Mouse (Mus musculus): ENCODE results near the gene Lrrc31. TPM values are rescaled to one million over a fixed set of nuclear protein-coding genes. Genes with fewer than 3 reads are reported as not detected.
A peak's percentile ranks its signal among the peaks of the same experiment; 100 is the strongest.

Lrrc31 gene
- polyA plus RNA-seq, 1 experiment, result 8.8 TPM

DNA sequence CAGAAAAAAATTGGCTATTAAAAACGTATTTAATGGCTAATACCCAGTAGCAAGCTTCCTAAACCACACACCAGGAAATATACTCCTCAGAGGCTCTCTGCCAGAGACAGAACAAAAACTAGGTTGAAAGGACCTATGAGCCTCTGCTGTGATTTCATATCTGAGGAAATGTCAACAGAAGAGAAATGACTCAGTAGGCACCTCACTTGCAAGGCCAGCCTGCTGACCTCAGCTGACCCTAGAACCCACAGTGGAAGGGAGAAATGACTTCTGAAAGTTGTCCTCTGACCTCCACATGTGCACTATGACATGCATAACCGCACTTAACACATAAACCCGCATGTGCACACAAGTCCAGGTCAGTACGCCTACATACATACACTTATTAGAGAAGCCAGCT lies 27.6 kb upstream of the Lrrc31 start:
- Histone ChIP-seq H3K27ac (ENCODE audit: insufficient read depth, low read depth, low read length) (no peak overlapping the region), H3K27me3 (replicated peaks; ENCODE audit: control insufficient read depth, insufficient read depth, low read length) (no peaks in the 10 kb centered on the region), H3K4me1 (ENCODE audit: control insufficient read depth, insufficient read depth, low read length) (no peaks in the 10 kb centered on the region), H3K4me3 (ENCODE audit: insufficient read depth, low read depth, low read length) (no peak overlapping the region), H3K36me3 (ENCODE audit: control insufficient read depth, insufficient read depth, low read length) (no peaks in the 10 kb centered on the region)
- TF ChIP-seq CTCF (conservative IDR thresholded peaks at IDR 0.05; ENCODE audit: insufficient read depth, insufficient read length, low read depth, low read length) (no peak), POLR2A (IDR thresholded peaks at IDR 0.05; ENCODE audit: low read depth, low read length) (no peak)
- 78% methylated on average over 4 of the region's 4 CpGs for WGBS
- DNase-seq, result no peak

DNA sequence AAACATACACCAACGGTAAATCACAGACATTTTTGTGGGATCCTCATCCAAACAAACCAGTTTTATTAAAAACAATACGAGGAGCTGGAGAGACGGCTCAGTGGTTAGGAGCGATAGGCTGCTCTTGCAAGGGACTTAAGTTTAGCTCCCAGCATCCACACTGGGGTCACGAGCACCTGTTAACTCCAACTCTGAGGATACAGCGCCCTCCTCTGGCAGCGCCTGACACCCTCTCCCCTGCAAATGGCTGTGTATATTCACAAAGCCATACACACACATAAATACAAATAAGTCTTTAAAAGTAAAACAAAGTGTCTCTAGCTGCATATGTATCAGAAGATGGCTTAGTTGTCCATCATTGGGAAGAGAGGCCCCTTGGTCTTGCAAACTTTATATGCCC lies 25.9 kb upstream of the Lrrc31 start:
- DNase-seq, result no peak
- Histone ChIP-seq H3K27me3 (replicated peaks; ENCODE audit: control insufficient read depth, insufficient read depth, low read length) (no peaks in the 10 kb centered on the region), H3K4me3 (ENCODE audit: insufficient read depth, low read depth, low read length) (no peak overlapping the region), H3K36me3 (ENCODE audit: control insufficient read depth, insufficient read depth, low read length) (no peaks in the 10 kb centered on the region), H3K27ac (ENCODE audit: insufficient read depth, low read depth, low read length) (no peak overlapping the region), H3K4me1 (ENCODE audit: control insufficient read depth, insufficient read depth, low read length) (no peaks in the 10 kb centered on the region)
- 86% methylated on average over 7 of the region's 7 CpGs for whole genome bisulfite sequencing
- peak; percentile 40 for TF ChIP-seq CTCF (conservative IDR thresholded peaks at IDR 0.05; ENCODE audit: insufficient read depth, insufficient read length, low read depth, low read length)
- TF ChIP-seq POLR2A (IDR thresholded peaks at IDR 0.05; ENCODE audit: low read depth, low read length), result no peak

DNA sequence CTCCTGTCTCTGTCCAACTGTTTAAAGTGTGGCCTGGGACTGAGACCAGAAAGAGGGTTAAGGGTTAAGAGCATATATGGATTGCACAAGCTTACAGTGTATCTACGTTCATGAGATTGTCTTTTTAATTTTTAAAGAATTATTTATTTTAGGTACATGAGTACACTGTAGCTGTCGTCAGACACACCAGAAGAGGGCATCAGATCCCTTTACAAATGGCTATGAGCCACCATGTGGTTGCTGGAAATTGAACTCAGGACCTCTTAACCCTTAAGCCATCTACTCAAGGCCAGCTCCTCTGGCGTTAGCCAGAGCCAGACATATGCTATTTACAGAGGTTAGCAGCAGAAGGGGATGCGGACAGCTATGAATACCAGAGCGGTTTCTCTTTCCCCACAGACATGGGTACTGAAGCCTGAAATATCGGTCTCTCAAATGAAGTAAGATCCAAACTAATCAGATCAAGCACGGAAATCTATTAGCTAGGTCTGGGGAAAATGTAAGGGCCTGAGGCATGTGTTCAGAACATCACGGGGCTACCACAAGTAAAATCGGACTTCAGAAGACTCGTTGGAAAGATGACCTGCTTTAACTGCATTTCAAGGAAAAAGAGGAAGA lies 25.3 kb upstream of the Lrrc31 start:
- 73% methylated on average over 10 of the region's 10 CpGs for WGBS
- Histone ChIP-seq H3K27ac (ENCODE audit: insufficient read depth, low read depth, low read length) (no peak overlapping the region), H3K4me1 (ENCODE audit: control insufficient read depth, insufficient read depth, low read length) (no peaks in the 10 kb centered on the region), H3K36me3 (ENCODE audit: control insufficient read depth, insufficient read depth, low read length) (no peaks in the 10 kb centered on the region), H3K4me3 (ENCODE audit: insufficient read depth, low read depth, low read length) (no peak overlapping the region), H3K27me3 (replicated peaks; ENCODE audit: control insufficient read depth, insufficient read depth, low read length) (no peaks in the 10 kb centered on the region)
- DNase-seq, result peak; percentile 29
- TF ChIP-seq CTCF (conservative IDR thresholded peaks at IDR 0.05; ENCODE audit: insufficient read depth, insufficient read length, low read depth, low read length), result no peak
- no peak for TF ChIP-seq POLR2A (IDR thresholded peaks at IDR 0.05; ENCODE audit: low read depth, low read length)

DNA sequence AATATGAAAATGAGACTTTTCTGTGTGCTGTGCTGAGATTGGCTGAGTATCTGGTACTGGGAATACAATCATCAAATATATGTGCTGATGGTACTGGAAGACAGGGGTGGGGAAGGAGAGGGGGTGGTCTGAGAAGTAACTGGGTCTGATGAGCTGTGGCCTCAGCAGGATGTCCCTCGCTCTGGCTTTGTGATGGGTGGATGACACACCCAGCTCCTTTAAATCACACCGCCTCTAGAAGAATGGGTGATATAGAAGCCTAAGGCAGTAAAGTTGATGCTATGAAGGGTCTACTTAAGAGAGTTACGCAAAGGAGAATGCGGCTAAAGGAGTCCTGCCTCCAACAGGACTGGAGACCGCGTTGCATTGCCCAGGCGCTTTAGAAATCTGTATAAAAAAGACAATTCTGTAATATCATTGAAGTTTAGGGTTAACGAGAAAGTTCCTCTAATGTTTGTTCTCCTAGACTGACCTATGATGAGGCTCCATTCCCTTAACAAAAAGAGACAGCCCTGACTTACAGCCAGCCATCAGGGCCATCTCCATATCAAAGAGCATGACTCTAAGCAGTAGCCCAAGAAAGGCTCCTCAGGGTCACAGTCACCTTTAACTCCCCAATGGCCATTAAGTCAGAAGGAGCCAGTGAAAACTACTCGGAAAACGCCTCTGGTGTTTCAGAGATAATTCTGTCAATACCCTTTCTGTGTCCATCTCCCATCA lies 24.6 kb upstream of the Lrrc31 start:
- no peak for TF ChIP-seq CTCF (conservative IDR thresholded peaks at IDR 0.05; ENCODE audit: insufficient read depth, insufficient read length, low read depth, low read length)
- no peak for TF ChIP-seq POLR2A (IDR thresholded peaks at IDR 0.05; ENCODE audit: low read depth, low read length)
- WGBS, result 78% methylated on average over 10 of the region's 10 CpGs

DNA sequence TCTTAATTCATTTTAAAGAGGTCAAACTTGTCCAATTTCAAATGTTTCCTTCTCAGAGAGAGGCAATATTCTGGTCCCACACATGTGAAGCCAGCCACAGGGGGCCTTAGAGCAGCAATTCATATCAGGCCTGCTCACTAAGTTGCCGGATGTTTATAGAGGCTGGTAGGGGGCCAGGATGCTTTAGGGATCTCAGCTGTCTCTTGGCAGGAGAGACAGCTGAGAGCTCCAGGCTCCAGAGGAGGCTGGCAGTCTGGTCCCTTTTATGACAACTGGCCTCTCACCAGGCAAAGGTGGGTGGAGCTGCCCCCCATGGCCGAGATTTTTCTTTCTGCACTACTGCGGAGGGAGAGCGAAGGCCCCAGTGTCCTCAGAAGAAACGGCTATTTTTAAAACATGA lies 23.5 kb upstream of the Lrrc31 start:
- no peak for DNase-seq
- H3K36me3 ChIP-seq (ENCODE audit: control insufficient read depth, insufficient read depth, low read length), result no peaks in the 10 kb centered on the region
- no peak for TF ChIP-seq POLR2A (IDR thresholded peaks at IDR 0.05; ENCODE audit: low read depth, low read length)
- TF ChIP-seq CTCF (conservative IDR thresholded peaks at IDR 0.05; ENCODE audit: insufficient read depth, insufficient read length, low read depth, low read length), result no peak
- WGBS, result 64% methylated on average over 5 of the region's 5 CpGs
- H3K4me3 ChIP-seq (ENCODE audit: insufficient read depth, low read depth, low read length), result no peak overlapping the region
- no peaks in the 10 kb centered on the region for H3K4me1 ChIP-seq (ENCODE audit: control insufficient read depth, insufficient read depth, low read length)
- no peak overlapping the region for H3K27ac ChIP-seq (ENCODE audit: insufficient read depth, low read depth, low read length)
- H3K27me3 ChIP-seq (replicated peaks; ENCODE audit: control insufficient read depth, insufficient read depth, low read length), result no peaks in the 10 kb centered on the region

More for the DNA sequence above, 24.6 kb upstream of the Lrrc31 start:
- no peak for DNase-seq
- H3K27ac ChIP-seq (ENCODE audit: insufficient read depth, low read depth, low read length), result no peak overlapping the region
- no peaks in the 10 kb centered on the region for H3K4me1 ChIP-seq (ENCODE audit: control insufficient read depth, insufficient read depth, low read length)
- no peaks in the 10 kb centered on the region for H3K36me3 ChIP-seq (ENCODE audit: control insufficient read depth, insufficient read depth, low read length)
- H3K27me3 ChIP-seq (replicated peaks; ENCODE audit: control insufficient read depth, insufficient read depth, low read length), result no peaks in the 10 kb centered on the region
- H3K4me3 ChIP-seq (ENCODE audit: insufficient read depth, low read depth, low read length), result no peak overlapping the region

DNA sequence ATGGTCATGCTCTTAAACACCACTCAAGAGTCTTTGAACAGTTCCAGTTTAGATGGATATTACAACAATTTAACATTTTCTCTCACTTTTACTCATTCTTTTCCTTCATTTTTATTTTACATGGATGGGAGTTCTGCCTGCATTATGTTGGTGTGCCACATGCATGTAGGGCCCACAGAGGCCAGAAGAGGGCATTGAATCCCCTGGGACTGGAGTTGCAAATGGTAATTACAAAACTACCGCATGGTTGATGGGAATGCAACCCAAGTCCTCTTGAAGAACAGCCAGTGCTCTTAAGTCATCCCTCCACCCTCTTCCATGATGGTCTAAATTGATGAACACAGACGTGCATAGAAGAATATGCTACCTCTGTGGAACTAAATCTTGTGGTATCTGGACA lies 22.8 kb upstream of the Lrrc31 start:
- Histone ChIP-seq H3K27ac (ENCODE audit: insufficient read depth, low read depth, low read length) (no peak overlapping the region), H3K36me3 (ENCODE audit: control insufficient read depth, insufficient read depth, low read length) (no peaks in the 10 kb centered on the region), H3K4me1 (ENCODE audit: control insufficient read depth, insufficient read depth, low read length) (no peaks in the 10 kb centered on the region), H3K4me3 (ENCODE audit: insufficient read depth, low read depth, low read length) (no peak overlapping the region), H3K27me3 (replicated peaks; ENCODE audit: control insufficient read depth, insufficient read depth, low read length) (no peaks in the 10 kb centered on the region)
- 85% methylated on average over 2 of the region's 2 CpGs for WGBS
- TF ChIP-seq POLR2A (IDR thresholded peaks at IDR 0.05; ENCODE audit: low read depth, low read length) (no peak), CTCF (conservative IDR thresholded peaks at IDR 0.05; ENCODE audit: insufficient read depth, insufficient read length, low read depth, low read length) (no peak)
- no peak for DNase-seq

DNA sequence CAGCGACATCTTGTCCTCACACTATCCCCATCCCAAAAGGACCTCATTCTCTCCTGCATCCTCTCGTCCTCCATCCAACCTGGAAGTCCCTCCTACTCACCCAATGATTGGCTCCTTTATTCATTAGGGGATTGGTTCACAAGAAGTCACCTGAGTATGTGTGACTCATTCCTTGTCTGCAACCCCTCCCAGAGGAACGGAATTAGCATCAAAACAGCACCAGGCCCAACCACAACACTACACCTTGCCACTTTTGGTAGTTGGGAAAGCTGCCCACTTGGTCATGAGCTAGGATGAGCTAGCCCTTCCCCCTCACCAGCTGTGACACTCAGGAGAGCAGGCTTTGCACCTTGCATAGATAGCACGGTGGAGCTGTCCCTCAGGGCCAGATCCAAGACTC lies 22.4 kb upstream of the Lrrc31 start:
- Histone ChIP-seq H3K27me3 (replicated peaks; ENCODE audit: control insufficient read depth, insufficient read depth, low read length) (no peaks in the 10 kb centered on the region), H3K4me1 (ENCODE audit: control insufficient read depth, insufficient read depth, low read length) (no peaks in the 10 kb centered on the region), H3K36me3 (ENCODE audit: control insufficient read depth, insufficient read depth, low read length) (no peaks in the 10 kb centered on the region), H3K4me3 (ENCODE audit: insufficient read depth, low read depth, low read length) (no peak overlapping the region), H3K27ac (ENCODE audit: insufficient read depth, low read depth, low read length) (no peak overlapping the region)
- DNase-seq, result no peak
- TF ChIP-seq POLR2A (IDR thresholded peaks at IDR 0.05; ENCODE audit: low read depth, low read length) (no peak), CTCF (conservative IDR thresholded peaks at IDR 0.05; ENCODE audit: insufficient read depth, insufficient read length, low read depth, low read length) (no peak)
- 87% methylated on average over 4 of the region's 4 CpGs for WGBS

Data from kidney, adult 2 months (tissue).